Mouse (Mus musculus): ENCODE data around the gene Ccdc85c.

DNA sequence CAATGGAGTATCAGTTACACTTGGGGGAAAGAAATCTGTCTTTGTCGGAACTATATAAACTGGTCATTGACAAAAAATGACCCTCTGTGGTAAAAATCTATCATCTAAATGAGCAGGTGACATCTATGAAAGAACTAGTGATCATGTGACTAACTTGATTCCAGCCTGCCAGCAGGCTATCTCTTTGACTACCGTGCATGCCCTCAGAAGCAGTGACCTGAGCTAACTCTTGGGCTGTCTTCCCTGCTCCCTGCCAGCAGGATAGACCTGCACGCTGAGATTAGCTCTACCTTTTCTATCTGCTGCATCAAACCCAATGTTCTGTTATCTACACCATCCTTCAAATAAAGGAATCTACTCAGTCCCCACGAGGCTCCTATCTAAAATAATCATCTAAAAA lies 102.6 kb downstream of the Ccdc85c start:
- TF ChIP-seq CTCF (IDR thresholded peaks at IDR 0.05; ENCODE audit: extremely low read depth, insufficient read depth, insufficient read length, insufficient replicate concordance) (no peak), POLR2A (IDR thresholded peaks at IDR 0.05; ENCODE audit: low read depth, low read length) (no peak)
